Comparison of ENCODE assay signal across 21 mouse cellular contexts in the genomic region with DNA sequence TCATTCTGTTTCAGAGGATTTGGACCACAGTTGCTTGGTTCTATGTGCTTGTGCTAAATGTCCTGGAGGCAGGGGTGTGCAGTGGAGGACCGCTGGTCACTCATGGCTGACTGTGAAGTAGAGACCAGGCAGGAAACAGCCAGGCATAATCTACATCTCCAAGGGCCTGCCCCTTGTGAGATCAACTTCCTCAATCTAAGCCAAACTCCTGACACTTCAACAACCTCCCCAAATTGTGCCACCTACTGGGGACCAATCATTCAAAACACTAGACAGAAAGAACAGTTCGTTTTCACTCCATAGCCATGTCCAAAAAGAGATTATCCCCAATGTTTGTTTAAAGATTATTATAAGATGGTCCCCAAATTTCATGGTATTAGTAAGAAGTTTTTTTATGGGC. TPM values are rescaled to one million over a fixed set of nuclear protein-coding genes. Genes with fewer than 3 reads are reported as not detected.
DNase-seq lines count a peak whose midpoint lies in the region; ATAC-seq and TF ChIP-seq lines count a peak whose summit lies in the region.
"Had no signal": no experiment of that assay in that cellular context is flagged by ENCODE, and none has a peak within 500 bp of the region (broad histone marks: within the 10 kb centered on the region; RNA-seq: fewer than 3 reads in every experiment).

No protein-coding gene starts in this region.

- peak; percentile 32 for TF ChIP-seq CTCF in heart, adult 2 months (IDR thresholded peaks at IDR 0.05)
- peak; percentile 8; the same call in 1 of the 2 replicates for TF ChIP-seq CTCF in lung, embryonic 14.5 days (IDR thresholded peaks at IDR 0.05; ENCODE audit: low read depth)

- H3K27ac ChIP-seq in heart, adult 2 months, result no peak overlapping the region
- no peak overlapping the region for H3K27ac ChIP-seq in lung, embryonic 14.5 days (ENCODE audit: low read depth)
- H3K27ac ChIP-seq: embryonic facial prominence, embryonic 13.5 days; forebrain, embryonic 15.5 days; hindbrain, embryonic 13.5 days; limb, embryonic 15.5 days; midbrain, embryonic 12.5 days had no signal

- intact Hi-C loops in heart, adult 2 months (cut with DNase I), result no loop called here
- intact Hi-C loops in heart, postnatal 36 days (cut with DNase I), result loop anchor here (5.0 kb wide), 2 partner anchors 97 to 267 kb away; no protein-coding TSS in a partner anchor

- H3K27me3 ChIP-seq in heart, adult 2 months (ENCODE audit: control insufficient read depth, insufficient read depth, low read length), result no peaks in the 10 kb centered on the region
- H3K27me3 ChIP-seq in lung, embryonic 14.5 days (ENCODE audit: insufficient read depth, low read length), result no peaks in the 10 kb centered on the region
- H3K27me3 ChIP-seq in megakaryocyte, embryonic 14.5 days (replicated peaks), result peaks cover 9% of the 10 kb centered on the region
- H3K27me3 ChIP-seq: embryonic facial prominence, embryonic 13.5 days; forebrain, embryonic 15.5 days; hindbrain, embryonic 13.5 days; limb, embryonic 15.5 days had no signal

- TF ChIP-seq POLR2A in heart, adult 2 months (IDR thresholded peaks at IDR 0.05; ENCODE audit: insufficient read depth, low read depth, low read length), result no peak

- no peak for ATAC-seq in lung, embryonic 14.5 days (ENCODE audit: insufficient read depth)
- ATAC-seq: forebrain, embryonic 15.5 days; inflammation-experienced regulatory T-cells, adult 6 months had no signal

- H3K4me2 ChIP-seq in lung, embryonic 14.5 days, result no peak overlapping the region
- H3K4me2 ChIP-seq: embryonic facial prominence, embryonic 13.5 days; forebrain, embryonic 15.5 days; heart, embryonic 11.5 days; hindbrain, embryonic 13.5 days; limb, embryonic 15.5 days; midbrain, embryonic 12.5 days had no signal

- no peaks in the 10 kb centered on the region for H3K79me2 ChIP-seq in heart, adult 2 months (replicated peaks; ENCODE audit: control insufficient read depth, insufficient read depth, low read length)

- no peak overlapping the region for H3K9ac ChIP-seq in heart, adult 2 months (ENCODE audit: low read depth, low read length)
- H3K9ac ChIP-seq in lung, embryonic 14.5 days, result no peak overlapping the region
- H3K9ac ChIP-seq: embryonic facial prominence, embryonic 13.5 days; forebrain, embryonic 15.5 days; hindbrain, embryonic 13.5 days; limb, embryonic 15.5 days; midbrain, embryonic 12.5 days had no signal

- no peak for TF ChIP-seq EP300 in heart, adult 2 months (IDR thresholded peaks at IDR 0.05; ENCODE audit: insufficient read depth, low read depth, low read length)

- peaks cover 5% of the 10 kb centered on the region; the same call in 1 of the 2 replicates for H3K36me3 ChIP-seq in heart, adult 2 months (ENCODE audit: control insufficient read depth, insufficient read depth, low read length)
- H3K36me3 ChIP-seq in lung, embryonic 14.5 days (ENCODE audit: insufficient read depth), result no peaks in the 10 kb centered on the region
- H3K36me3 ChIP-seq in megakaryocyte, embryonic 14.5 days (replicated peaks; ENCODE audit: low read length), result no peaks in the 10 kb centered on the region
- H3K36me3 ChIP-seq: embryonic facial prominence, embryonic 13.5 days; forebrain, embryonic 15.5 days; hindbrain, embryonic 13.5 days; limb, embryonic 15.5 days; midbrain, embryonic 12.5 days had no signal

- H3K9me3 ChIP-seq in lung, embryonic 14.5 days (ENCODE audit: low read depth, low read length), result no peaks in the 10 kb centered on the region
- H3K9me3 ChIP-seq in megakaryocyte, embryonic 14.5 days, result no peaks in the 10 kb centered on the region
- H3K9me3 ChIP-seq: embryonic facial prominence, embryonic 13.5 days; forebrain, embryonic 15.5 days; hindbrain, embryonic 13.5 days; limb, embryonic 15.5 days; midbrain, embryonic 12.5 days had no signal

- 59% methylated on average over 2 of the region's 2 CpGs for WGBS in heart, adult 2 months
- 63% methylated on average over 2 of the region's 2 CpGs for WGBS in lung, embryonic 14.5 days

- no peak for DNase-seq in heart, adult 2 months
- no peak for DNase-seq in heart, postnatal 36 days
- DNase-seq in lung, embryonic 14.5 days, result peak; percentile 5
- DNase-seq in lung, postnatal 14 days, result no peak
- peak; percentile 19 for DNase-seq in adipocyte (ENCODE audit: low spot score)
- no peak for DNase-seq in ovary, adult 18-20 months (ENCODE audit: low spot score)
- DNase-seq in cerebellum, postnatal 4 days (ENCODE audit: low spot score in 2 of 2), result no peak
- DNase-seq: cerebellum, adult 8-10 months; heart, postnatal 10 days; kidney, adult 9 months; layer of hippocampus, postnatal 36 days; thymus, postnatal 14 days had no signal

- 0 out of 2 replicates have a peak, but pooled peaks cover 3% of the 10 kb centered on the region for H3K4me1 ChIP-seq in heart, adult 2 months (ENCODE audit: control insufficient read depth, insufficient read depth, low read length)
- peaks cover 3% of the 10 kb centered on the region; the same call in 1 of the 2 replicates for H3K4me1 ChIP-seq in lung, embryonic 14.5 days (ENCODE audit: insufficient read depth)
- H3K4me1 ChIP-seq in megakaryocyte, embryonic 14.5 days, result peaks cover 6% of the 10 kb centered on the region

- no peak overlapping the region for H3K4me3 ChIP-seq in heart, adult 2 months
- H3K4me3 ChIP-seq in lung, embryonic 14.5 days (ENCODE audit: low read depth, low read length), result no peak overlapping the region
- peak overlapping the region; percentile 7 for H3K4me3 ChIP-seq in megakaryocyte, embryonic 14.5 days (replicated peaks)
- H3K4me3 ChIP-seq: embryonic facial prominence, embryonic 13.5 days; forebrain, embryonic 15.5 days; hindbrain, embryonic 13.5 days; limb, embryonic 15.5 days; midbrain, embryonic 12.5 days; myocyte had no signal

RNA-seq across cellular contexts. Expression of gene Pbx1, which starts 46.8 kb away (rescaled TPM):
- total RNA-seq in heart, adult 2 months (2021), result 10 to 100 TPM; 52.8 to 54.7 TPM
- polyA plus RNA-seq in heart, adult 2 months (2012; rRNA removed), result 33.1 and 47.6 TPM in 2 replicates
- 10 to 100 TPM; 47.2 to 63.0 TPM for total RNA-seq in heart, postnatal 36 days (2021)
- 48.8 TPM in 2 replicates for polyA plus RNA-seq in lung, embryonic 14.5 days (2014; fragmentation: Nextera tagmentation; extraction: Ambion mirVana)
- 49.8 and 80.6 TPM in 2 replicates for polyA plus RNA-seq in megakaryocyte, embryonic 14.5 days (2012; ENCODE audit: insufficient read depth, low replicate concordance)

Comparison
In these comparisons a context has a peak if more than half of its experiments do, and no peak if none do; other contexts are left out.
1. DNase-seq: peak in lung, embryonic 14.5 days (single experiment) and adipocyte (single experiment); none in heart, adult 2 months (0 of 2), heart, postnatal 36 days (0 of 2), lung, postnatal 14 days (single experiment), ovary, adult 18-20 months (single experiment) and cerebellum, postnatal 4 days (0 of 2).